Mouse (Mus musculus): ENCODE measurements around the gene Dctd. TPM values are rescaled to one million over a fixed set of nuclear protein-coding genes. Genes with fewer than 3 reads are reported as not detected.

Gene Dctd
- polyA plus RNA-seq (2012; rRNA removed), result 16.1 and 17.2 TPM in 2 replicates

GRCm38 (mm10) chr8:48098792-48099191, at the start of gene Dctd:
Gene Dctd, plus strand, starts transcription at chr8:48099092.
- Histone ChIP-seq H3K4me3 (ENCODE audit: insufficient read depth, low read length) (peak within 1 kb of the TSS; percentile 22; the same call in 1 of the 2 replicates), H3K27ac (ENCODE audit: insufficient read depth, low read length) (no peak within 1 kb of the TSS), H3K4me1 (ENCODE audit: control insufficient read depth, insufficient read depth, low read length) (peaks cover 3% of the 10 kb centered on the region; the same call in 1 of the 2 replicates)
- TF ChIP-seq POLR2A (IDR thresholded peaks at IDR 0.05; ENCODE audit: extremely low read depth, insufficient read depth, low read length) (no peak), CTCF (IDR thresholded peaks at IDR 0.05; ENCODE audit: extremely low read depth, insufficient read depth, low read length) (no peak)

- no peak for TF ChIP-seq CTCF (IDR thresholded peaks at IDR 0.05; ENCODE audit: extremely low read depth, insufficient read depth, low read length)
- TF ChIP-seq POLR2A (IDR thresholded peaks at IDR 0.05; ENCODE audit: extremely low read depth, insufficient read depth, low read length), result no peak
- Histone ChIP-seq H3K27ac (ENCODE audit: insufficient read depth, low read length) (no peak overlapping the region), H3K4me1 (ENCODE audit: control insufficient read depth, insufficient read depth, low read length) (no peaks in the 10 kb centered on the region), H3K4me3 (ENCODE audit: insufficient read depth, low read length) (no peak overlapping the region)
Measured at GRCm38 (mm10) chr8:48053611-48054010, 45.3 kb upstream of the Dctd start.

- no peak overlapping the region for H3K27ac ChIP-seq (ENCODE audit: insufficient read depth, low read length)
- no peaks in the 10 kb centered on the region for H3K4me1 ChIP-seq (ENCODE audit: control insufficient read depth, insufficient read depth, low read length)
- no peak overlapping the region for H3K4me3 ChIP-seq (ENCODE audit: insufficient read depth, low read length)
- TF ChIP-seq CTCF (IDR thresholded peaks at IDR 0.05; ENCODE audit: extremely low read depth, insufficient read depth, low read length) (no peak), POLR2A (IDR thresholded peaks at IDR 0.05; ENCODE audit: extremely low read depth, insufficient read depth, low read length) (no peak)
Measured at GRCm38 (mm10) chr8:48063526-48064072, 35.3 kb upstream of the Dctd start.

GRCm38 (mm10) chr8:48074149-48074548, 24.7 kb upstream of the Dctd start:
- Histone ChIP-seq H3K4me1 (ENCODE audit: control insufficient read depth, insufficient read depth, low read length) (no peaks in the 10 kb centered on the region), H3K4me3 (ENCODE audit: insufficient read depth, low read length) (no peak overlapping the region), H3K27ac (ENCODE audit: insufficient read depth, low read length) (no peak overlapping the region)
- TF ChIP-seq CTCF (IDR thresholded peaks at IDR 0.05; ENCODE audit: extremely low read depth, insufficient read depth, low read length) (no peak), POLR2A (IDR thresholded peaks at IDR 0.05; ENCODE audit: extremely low read depth, insufficient read depth, low read length) (no peak)

- TF ChIP-seq POLR2A (IDR thresholded peaks at IDR 0.05; ENCODE audit: extremely low read depth, insufficient read depth, low read length) (no peak), CTCF (IDR thresholded peaks at IDR 0.05; ENCODE audit: extremely low read depth, insufficient read depth, low read length) (no peak)
- H3K4me3 ChIP-seq (ENCODE audit: insufficient read depth, low read length), result no peak overlapping the region
- no peak overlapping the region for H3K27ac ChIP-seq (ENCODE audit: insufficient read depth, low read length)
- no peaks in the 10 kb centered on the region for H3K4me1 ChIP-seq (ENCODE audit: control insufficient read depth, insufficient read depth, low read length)
Measured at GRCm38 (mm10) chr8:48082343-48082742, 16.5 kb upstream of the Dctd start.

- TF ChIP-seq CTCF (IDR thresholded peaks at IDR 0.05; ENCODE audit: extremely low read depth, insufficient read depth, low read length) (no peak), POLR2A (IDR thresholded peaks at IDR 0.05; ENCODE audit: extremely low read depth, insufficient read depth, low read length) (no peak)
- no peak overlapping the region for H3K4me3 ChIP-seq (ENCODE audit: insufficient read depth, low read length)
Measured at GRCm38 (mm10) chr8:48090661-48091060, 8.2 kb upstream of the Dctd start.

GRCm38 (mm10) chr8:48095378-48095777, 3.5 kb upstream of the Dctd start:
- H3K27ac ChIP-seq (ENCODE audit: insufficient read depth, low read length), result no peak overlapping the region
- no peak overlapping the region for H3K4me3 ChIP-seq (ENCODE audit: insufficient read depth, low read length)
- peaks cover 3% of the 10 kb centered on the region; the same call in 1 of the 2 replicates for H3K4me1 ChIP-seq (ENCODE audit: control insufficient read depth, insufficient read depth, low read length)
- TF ChIP-seq CTCF (IDR thresholded peaks at IDR 0.05; ENCODE audit: extremely low read depth, insufficient read depth, low read length) (no peak), POLR2A (IDR thresholded peaks at IDR 0.05; ENCODE audit: extremely low read depth, insufficient read depth, low read length) (no peak)

More at GRCm38 (mm10) chr8:48090661-48091060, 8.2 kb upstream of the Dctd start:
- H3K4me1 ChIP-seq (ENCODE audit: control insufficient read depth, insufficient read depth, low read length), result no peaks in the 10 kb centered on the region
- H3K27ac ChIP-seq (ENCODE audit: insufficient read depth, low read length), result no peak overlapping the region

- Histone ChIP-seq H3K4me1 (ENCODE audit: control insufficient read depth, insufficient read depth, low read length) (peaks cover 3% of the 10 kb centered on the region; the same call in 1 of the 2 replicates), H3K27ac (ENCODE audit: insufficient read depth, low read length) (no peak overlapping the region), H3K4me3 (ENCODE audit: insufficient read depth, low read length) (peak overlapping the region; percentile 22)
- no peak for TF ChIP-seq POLR2A (IDR thresholded peaks at IDR 0.05; ENCODE audit: extremely low read depth, insufficient read depth, low read length)
- peak; percentile 59 for TF ChIP-seq CTCF (IDR thresholded peaks at IDR 0.05; ENCODE audit: extremely low read depth, insufficient read depth, low read length)
Measured at GRCm38 (mm10) chr8:48097131-48097794, 1.6 kb upstream of the Dctd start.

- H3K4me1 ChIP-seq (ENCODE audit: control insufficient read depth, insufficient read depth, low read length), result peaks cover 3% of the 10 kb centered on the region; the same call in 1 of the 2 replicates
- TF ChIP-seq CTCF (IDR thresholded peaks at IDR 0.05; ENCODE audit: extremely low read depth, insufficient read depth, low read length), result no peak
- no peak for TF ChIP-seq POLR2A (IDR thresholded peaks at IDR 0.05; ENCODE audit: extremely low read depth, insufficient read depth, low read length)
- H3K27ac ChIP-seq (ENCODE audit: insufficient read depth, low read length), result no peak overlapping the region
- H3K4me3 ChIP-seq (ENCODE audit: insufficient read depth, low read length), result peak overlapping the region; percentile 22; the same call in 1 of the 2 replicates
Measured at GRCm38 (mm10) chr8:48098081-48098639, 732 bp upstream of the Dctd start.

All from cortical plate, adult 2 months (tissue).